In the genomic region with DNA sequence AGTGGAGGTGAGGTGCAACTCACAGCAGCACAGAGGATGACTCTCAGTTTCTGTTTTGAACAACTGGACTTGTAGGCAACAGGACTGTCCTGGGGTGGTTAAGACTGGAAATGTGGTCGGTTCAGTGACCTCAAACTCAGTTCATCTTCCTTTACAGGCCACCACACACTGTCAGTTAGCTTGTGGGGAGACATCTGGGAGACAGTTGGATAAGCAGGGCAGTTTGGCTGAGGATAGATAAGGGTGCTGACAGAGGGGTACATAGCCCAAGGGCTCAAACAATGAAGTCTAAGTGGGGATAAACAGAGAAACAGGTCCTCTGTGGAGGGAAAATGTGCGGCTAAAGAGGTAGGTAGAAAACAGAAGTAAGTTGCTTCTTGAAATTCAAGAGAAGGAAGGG, we compare ENCODE assay signal across 23 mouse cellular contexts. TPM values are rescaled to one million over a fixed set of nuclear protein-coding genes. Genes with fewer than 3 reads are reported as not detected.
DNase-seq lines count a peak whose midpoint lies in the region; ATAC-seq and TF ChIP-seq lines count a peak whose summit lies in the region.
"Had no signal": no experiment of that assay in that cellular context is flagged by ENCODE, and none has a peak within 500 bp of the region (broad histone marks: within the 10 kb centered on the region; RNA-seq: fewer than 3 reads in every experiment).

No protein-coding gene starts in this region.

- TF ChIP-seq CTCF in layer of hippocampus, adult 2 months (conservative IDR thresholded peaks at IDR 0.05) = no peak
- TF ChIP-seq CTCF in MEL (IDR thresholded peaks at IDR 0.05 in 2 of 3, conservative IDR thresholded peaks at IDR 0.05 in 1 of 3; ENCODE audit: control insufficient read depth in 1 of 3, insufficient read depth in 1 of 3, low read depth in 2 of 3, low read length in 3 of 3, poor library complexity in 1 of 3, severe bottlenecking in 1 of 3) = no peak

- peak overlapping the region; percentile 47 for H3K4me2 ChIP-seq in liver, embryonic 15.5 days
- H3K4me2 ChIP-seq: embryonic facial prominence, embryonic 13.5 days; limb, embryonic 12.5 days; midbrain, embryonic 15.5 days; neural tube, embryonic 12.5 days; stomach, embryonic 15.5 days had no signal

- H3K27ac ChIP-seq in layer of hippocampus, adult 2 months = 0 out of 2 replicates have a peak overlapping the region, but pooled peaks have one; percentile 14
- H3K27ac ChIP-seq in MEL (ENCODE audit: control insufficient read depth, low read depth, low read length) = peak overlapping the region; percentile 94
- peak overlapping the region; percentile 72 for H3K27ac ChIP-seq in liver, embryonic 15.5 days (replicated peaks)
- H3K27ac ChIP-seq in embryonic facial prominence, embryonic 10.5 days (replicated peaks) = no peak overlapping the region
- H3K27ac ChIP-seq: embryonic facial prominence, embryonic 13.5 days; limb, embryonic 12.5 days; midbrain, embryonic 15.5 days; neural tube, embryonic 12.5 days; stomach, embryonic 15.5 days had no signal

- H3K4me3 ChIP-seq in layer of hippocampus, adult 2 months = no peak overlapping the region
- H3K4me3 ChIP-seq in MEL (ENCODE audit: control insufficient read depth in 1 of 2, insufficient read depth in 1 of 2, low read depth in 2 of 2, low read length in 2 of 2) = no peak overlapping the region; a peak in 1 of 4 replicates
- H3K4me3 ChIP-seq in liver, embryonic 15.5 days (replicated peaks) = no peak overlapping the region
- no peak overlapping the region for H3K4me3 ChIP-seq in embryonic facial prominence, embryonic 10.5 days
- H3K4me3 ChIP-seq: embryonic facial prominence, embryonic 13.5 days; limb, embryonic 12.5 days; midbrain, embryonic 15.5 days; neural tube, embryonic 12.5 days; stomach, embryonic 15.5 days had no signal

- TF ChIP-seq RAD21 in MEL (IDR thresholded peaks at IDR 0.05; ENCODE audit: low read depth, low read length) = no peak

- peaks cover 12 to 37% of the 10 kb centered on the region in 2 experiments for H3K36me3 ChIP-seq in MEL (ENCODE audit: control insufficient read depth in 1 of 2, insufficient read depth in 2 of 2, low read length in 2 of 2)
- no peaks in the 10 kb centered on the region for H3K36me3 ChIP-seq in liver, embryonic 15.5 days (replicated peaks)
- H3K36me3 ChIP-seq in embryonic facial prominence, embryonic 10.5 days (replicated peaks) = no peaks in the 10 kb centered on the region
- H3K36me3 ChIP-seq: embryonic facial prominence, embryonic 13.5 days; limb, embryonic 12.5 days; midbrain, embryonic 15.5 days; neural tube, embryonic 12.5 days had no signal

- peak overlapping the region; percentile 27; the same call in 1 of the 2 replicates for H3K9ac ChIP-seq in MEL (ENCODE audit: control insufficient read depth, low read depth, low read length, poor library complexity, severe bottlenecking)
- H3K9ac ChIP-seq in liver, embryonic 15.5 days = no peak overlapping the region
- H3K9ac ChIP-seq: embryonic facial prominence, embryonic 13.5 days; limb, embryonic 12.5 days; midbrain, embryonic 15.5 days; neural tube, embryonic 12.5 days; stomach, embryonic 15.5 days had no signal

- no peaks in the 10 kb centered on the region for H3K27me3 ChIP-seq in MEL (ENCODE audit: control insufficient read depth in 1 of 2, insufficient read depth in 2 of 2, low read length in 2 of 2)
- H3K27me3 ChIP-seq in liver, embryonic 15.5 days = peaks cover 30% of the 10 kb centered on the region
- H3K27me3 ChIP-seq in embryonic facial prominence, embryonic 10.5 days (replicated peaks; ENCODE audit: low read depth, poor library complexity, severe bottlenecking) = peaks cover 34% of the 10 kb centered on the region
- H3K27me3 ChIP-seq: CH12.LX; Patski; stomach, embryonic 15.5 days had no signal

- H3K4me1 ChIP-seq in MEL (ENCODE audit: control insufficient read depth in 1 of 2, insufficient read depth in 2 of 2, low read length in 2 of 2) = peaks cover 21 to 44% of the 10 kb centered on the region in 2 experiments
- peaks cover 96% of the 10 kb centered on the region for H3K4me1 ChIP-seq in liver, embryonic 15.5 days (replicated peaks)
- H3K4me1 ChIP-seq in embryonic facial prominence, embryonic 10.5 days = peaks cover 52% of the 10 kb centered on the region

- no peak for DNase-seq in layer of hippocampus, adult 2 months (ENCODE audit: low spot score in 2 of 2)
- DNase-seq in layer of hippocampus, adult 8-10 months (ENCODE audit: low spot score in 2 of 2) = no peak
- DNase-seq in MEL (ENCODE audit: low read depth, low spot score) = peak; percentile 93
- peak; percentile 60 for DNase-seq in c-Kit-positive CD71-positive TER-119-positive erythroid progenitor cells, embryonic 14.5 days (ENCODE audit: low spot score)
- no peak for DNase-seq in embryonic facial prominence, embryonic 10.5 days (ENCODE audit: low spot score)
- no peak for DNase-seq in urinary bladder, adult 18-20 months (ENCODE audit: low spot score in 2 of 2)
- no peak for DNase-seq in lung, postnatal 36 days
- DNase-seq: cerebellum, adult 11-12 months; cerebellum, postnatal 36 days; gastrocnemius, postnatal 36 days; heart, postnatal 36 days; kidney, adult 9 months; lung, postnatal 14 days; thymus, postnatal 14 days had no signal

- peak; percentile 100 for TF ChIP-seq EP300 in MEL (IDR thresholded peaks at IDR 0.05; ENCODE audit: low read depth in 1 of 2, low read length in 2 of 2)

- TF ChIP-seq POLR2A in MEL (IDR thresholded peaks at IDR 0.05; ENCODE audit: control insufficient read depth in 1 of 2, insufficient read depth in 1 of 2, low read depth in 1 of 2, low read length in 2 of 2, poor library complexity in 1 of 2) = peak in 1 of 2 experiments; percentile 39; a peak in 1 of 4 replicates

- ATAC-seq in liver, embryonic 15.5 days (ENCODE audit: insufficient read depth) = peak; percentile 44; the same call in 1 of the 2 replicates
- ATAC-seq: midbrain, embryonic 15.5 days; Patski had no signal

- H3K9me3 ChIP-seq in MEL (replicated peaks; ENCODE audit: insufficient read depth, low read length) = no peaks in the 10 kb centered on the region
- H3K9me3 ChIP-seq in liver, embryonic 15.5 days (replicated peaks) = no peaks in the 10 kb centered on the region
- H3K9me3 ChIP-seq in embryonic facial prominence, embryonic 10.5 days = no peaks in the 10 kb centered on the region
- H3K9me3 ChIP-seq: embryonic facial prominence, embryonic 13.5 days; limb, embryonic 12.5 days; midbrain, embryonic 15.5 days; neural tube, embryonic 12.5 days; stomach, embryonic 15.5 days had no signal

- H3K79me2 ChIP-seq in MEL (ENCODE audit: control insufficient read depth, insufficient read depth, low read length, poor library complexity) = peaks cover 73% of the 10 kb centered on the region

- 9% methylated on average over 2 of the region's 2 CpGs for WGBS in liver, embryonic 15.5 days (ENCODE audit: insufficient replicate concordance)
- WGBS in embryonic facial prominence, embryonic 10.5 days = 81% methylated on average over 2 of the region's 2 CpGs

TF ChIP-seq in MEL, 35 proteins besides CTCF, POLR2A, EP300 and RAD21 (continues in another document):
- TF ChIP-seq ZMIZ1 (IDR thresholded peaks at IDR 0.05; ENCODE audit: low read depth, low read length) (peak; percentile 44; the same call in 1 of the 2 replicates), SIN3A (IDR thresholded peaks at IDR 0.05; ENCODE audit: low read length) (peak; percentile 97), RCOR1 (IDR thresholded peaks at IDR 0.05; ENCODE audit: low read depth, low read length) (peak; percentile 83), HCFC1 (IDR thresholded peaks at IDR 0.05; ENCODE audit: low read depth, low read length) (no peak), TAL1 (IDR thresholded peaks at IDR 0.05; ENCODE audit: low read length) (peak; percentile 98), NELFE (IDR thresholded peaks at IDR 0.05; ENCODE audit: low read depth, low read length) (0 out of 2 replicates have a peak, but pooled peaks have one; percentile 37), MYB (IDR thresholded peaks at IDR 0.05; ENCODE audit: low read depth, low read length) (peak; percentile 100)

RNA-seq across cellular contexts. Expression of gene Ripor1, which starts 4.3 kb away (rescaled TPM):
- total RNA-seq in layer of hippocampus, adult 2 months (2021) = 10 to 100 TPM; 88.7 to 94.8 TPM
- 10 to 100 TPM; 75.4 to 83.7 (median 81.8) TPM for total RNA-seq in layer of hippocampus, adult 8-10 months (2022)
- total RNA-seq in MEL (2012; rRNA removed) = 15.7 and 16.6 TPM in 2 replicates
- 100 to 1,000 TPM in 1 of 2 experiments, not detected in 1; 120 TPM for polyA plus RNA-seq in MEL (2012; ENCODE audit: insufficient read depth in 1 of 2, insufficient read length in 2 of 2, low read depth in 1 of 2, low replicate concordance in 2 of 2, missing spikeins in 1 of 2)
- 7.1 and 7.2 TPM in 2 replicates for polyA plus RNA-seq in liver, embryonic 15.5 days (2015; fragmentation: Nextera tagmentation; extraction: Ambion mirVana)
- 13.5 and 15.9 TPM in 2 replicates for polyA plus RNA-seq in embryonic facial prominence, embryonic 10.5 days (2016; fragmentation: Nextera tagmentation; extraction: Ambion mirVana)

RNA-seq across cellular contexts. Expression of gene Ctcf, which starts 27.0 kb away (rescaled TPM):
- total RNA-seq in layer of hippocampus, adult 2 months (2021) = 10 to 100 TPM; 70.4 to 82.6 TPM
- total RNA-seq in layer of hippocampus, adult 8-10 months (2022) = 10 to 100 TPM; 67.5 to 77.9 (median 71.5) TPM
- total RNA-seq in MEL (2012; rRNA removed) = 36.4 and 40.7 TPM in 2 replicates
- polyA plus RNA-seq in MEL (2012; ENCODE audit: insufficient read depth in 1 of 2, insufficient read length in 2 of 2, low read depth in 1 of 2, low replicate concordance in 2 of 2, missing spikeins in 1 of 2) = 100 to 1,000 TPM in 1 of 2 experiments, 10 to 100 TPM in 1; 87.1 to 670 TPM
- polyA plus RNA-seq in liver, embryonic 15.5 days (2015; fragmentation: Nextera tagmentation; extraction: Ambion mirVana) = 62.0 and 63.5 TPM in 2 replicates
- 136 and 137 TPM in 2 replicates for polyA plus RNA-seq in embryonic facial prominence, embryonic 10.5 days (2016; fragmentation: Nextera tagmentation; extraction: Ambion mirVana)

RNA-seq across cellular contexts. Expression of gene Agrp, which starts 27.8 kb away (rescaled TPM):
- total RNA-seq in layer of hippocampus, adult 2 months (2021) = not detected
- total RNA-seq in layer of hippocampus, adult 8-10 months (2022) = under 1 TPM in 1 of 4 experiments, not detected in 3; 0.79 TPM
- not detected in 2 replicates for total RNA-seq in MEL (2012; rRNA removed)
- under 1 TPM in 1 of 2 experiments, not detected in 1; 0.63 TPM for polyA plus RNA-seq in MEL (2012; ENCODE audit: insufficient read depth in 1 of 2, insufficient read length in 2 of 2, low read depth in 1 of 2, low replicate concordance in 2 of 2, missing spikeins in 1 of 2)
- 0.18 TPM in 1 of 2 replicates, not detected in the other for polyA plus RNA-seq in liver, embryonic 15.5 days (2015; fragmentation: Nextera tagmentation; extraction: Ambion mirVana)
- polyA plus RNA-seq in embryonic facial prominence, embryonic 10.5 days (2016; fragmentation: Nextera tagmentation; extraction: Ambion mirVana) = 0.59 and 0.64 TPM in 2 replicates
- total RNA-seq: heart, postnatal 36 days; left cerebral cortex, adult 18-20 months had no signal

RNA-seq across cellular contexts. Expression of gene Atp6v0d1, which starts 43.5 kb away (rescaled TPM):
- total RNA-seq in layer of hippocampus, adult 2 months (2021) = 100 to 1,000 TPM; 278 to 305 TPM
- total RNA-seq in layer of hippocampus, adult 8-10 months (2022) = 100 to 1,000 TPM; 258 to 301 (median 285) TPM
- 43.0 and 51.1 TPM in 2 replicates for total RNA-seq in MEL (2012; rRNA removed)
- 10 to 100 TPM in 1 of 2 experiments, not detected in 1; 83.8 TPM for polyA plus RNA-seq in MEL (2012; ENCODE audit: insufficient read depth in 1 of 2, insufficient read length in 2 of 2, low read depth in 1 of 2, low replicate concordance in 2 of 2, missing spikeins in 1 of 2)
- polyA plus RNA-seq in liver, embryonic 15.5 days (2015; fragmentation: Nextera tagmentation; extraction: Ambion mirVana) = 52.4 and 59.4 TPM in 2 replicates
- 64.7 and 64.9 TPM in 2 replicates for polyA plus RNA-seq in embryonic facial prominence, embryonic 10.5 days (2016; fragmentation: Nextera tagmentation; extraction: Ambion mirVana)

Comparison
In these comparisons a context has a peak if more than half of its experiments do, and no peak if none do; other contexts are left out.
1. DNase-seq: peak in MEL (single experiment) and c-Kit-positive CD71-positive TER-119-positive erythroid progenitor cells, embryonic 14.5 days (single experiment); none in layer of hippocampus, adult 2 months (0 of 2), layer of hippocampus, adult 8-10 months (0 of 2), embryonic facial prominence, embryonic 10.5 days (single experiment), urinary bladder, adult 18-20 months (0 of 2) and lung, postnatal 36 days (single experiment).